Mouse (Mus musculus) forebrain, embryonic 16.5 days (tissue): ENCODE measurements around the gene Hs3st3b1. TPM values are rescaled to one million over a fixed set of nuclear protein-coding genes. Genes with fewer than 3 reads are reported as not detected.
A peak's percentile ranks its signal among the peaks of the same experiment; 100 is the strongest.

Experiments used
- ATAC-seq: fragments of 200-750 bp; cut with Nextera tagmentation; 2 replicates; pipeline ENCODE4 v1.8.0; 2017; ENCODE audit warnings: mild to moderate bottlenecking, moderate library complexity
- H3K27ac ChIP-seq: fragments of 300-500 bp; sonication (generic); 2 replicates; pipeline ENCODE4 v1.5.1; 2014; ENCODE audit warnings: low read length, control low read depth
- H3K27me3 ChIP-seq: fragments of 300-500 bp; sonication (generic); replicated peaks from 2 replicates; pipeline ENCODE4 v1.6.1; 2014; ENCODE audit warnings: low read length; ENCODE audit not compliant: control insufficient read depth, insufficient read depth
- H3K36me3 ChIP-seq: fragments of 300-500 bp; sonication (generic); 2 replicates; pipeline ENCODE4 v1.6.1; 2014; ENCODE audit not compliant: control insufficient read depth, insufficient read depth
- H3K4me1 ChIP-seq: fragments of 300-500 bp; sonication (generic); replicated peaks from 2 replicates; pipeline ENCODE4 v1.6.1; 2014; ENCODE audit warnings: low read length; ENCODE audit not compliant: control insufficient read depth, insufficient read depth
- H3K4me2 ChIP-seq: fragments of 300-500 bp; sonication (generic); 2 replicates; pipeline ENCODE4 v1.6.1; 2014; ENCODE audit warnings: mild to moderate bottlenecking, low read length, control low read depth
- H3K4me3 ChIP-seq: fragments of 300-500 bp; sonication (generic); replicated peaks from 2 replicates; pipeline ENCODE4 v1.5.1; 2014; ENCODE audit warnings: mild to moderate bottlenecking, low read length, control low read depth
- H3K9ac ChIP-seq: fragments of 300-500 bp; sonication (generic); replicated peaks from 2 replicates; pipeline ENCODE4 v1.6.1; 2014; ENCODE audit warnings: low read depth, low read length, control low read depth
- H3K9me3 ChIP-seq: fragments of 300-500 bp; sonication (generic); 2 replicates; pipeline ENCODE4 v1.6.1; 2016; ENCODE audit warnings: low read length; ENCODE audit not compliant: control insufficient read depth
- WGBS: fragments of 180-500 bp; shearing (Covaris S2); extraction: QIAGEN DNeasy Blood & Tissue Kit; methylation state at CpG from one replicate; pipeline ENCODE4 v1.1.7; 2014; 5-methylcytosine and 5-hydroxymethylcytosine counted together
- polyA plus RNA-seq: library from polyadenylated mRNA; unstranded; fragments of >200 nt; fragmentation: Nextera tagmentation; extraction: Ambion mirVana; gene quantifications from 2 replicates; pipeline ENCODE4 v1.2.1, GENCODE M21; 2015

The Hs3st3b1 gene
- polyA plus RNA-seq, 1 experiment from 2014 or later = 3.9 TPM

GRCm38 (mm10) chr11:63953887-63954286 lies 31.8 kb upstream of the Hs3st3b1 start:
- no peak for ATAC-seq

GRCm38 (mm10) chr11:63952743-63953191 lies 30.7 kb upstream of the Hs3st3b1 start:
- no peak overlapping the region for H3K27ac ChIP-seq
- no peak overlapping the region for H3K4me3 ChIP-seq
- H3K9me3 ChIP-seq = no peaks in the 10 kb centered on the region
- H3K36me3 ChIP-seq = no peaks in the 10 kb centered on the region
- H3K4me1 ChIP-seq = peaks cover 17% of the 10 kb centered on the region
- no peak overlapping the region; the same call in 1 of the 2 replicates for H3K4me2 ChIP-seq
- no peak overlapping the region for H3K9ac ChIP-seq
- H3K27me3 ChIP-seq = 0 out of 2 replicates have a peak, but pooled peaks cover 3% of the 10 kb centered on the region
- WGBS = 13% methylated on average over 4 of the region's 4 CpGs
- peak; percentile 38; the same call in 1 of the 2 replicates for ATAC-seq

More at GRCm38 (mm10) chr11:63953887-63954286, 31.8 kb upstream of the Hs3st3b1 start:
- whole genome bisulfite sequencing = 82% methylated on average over 2 of the region's 2 CpGs
- no peak overlapping the region for H3K9ac ChIP-seq
- peaks cover 17% of the 10 kb centered on the region for H3K4me1 ChIP-seq
- no peak overlapping the region for H3K4me2 ChIP-seq
- H3K4me3 ChIP-seq = no peak overlapping the region
- no peaks in the 10 kb centered on the region for H3K9me3 ChIP-seq
- no peaks in the 10 kb centered on the region for H3K36me3 ChIP-seq
- no peak overlapping the region for H3K27ac ChIP-seq
- 0 out of 2 replicates have a peak, but pooled peaks cover 3% of the 10 kb centered on the region for H3K27me3 ChIP-seq

- WGBS = 7% methylated on average over 19 of the region's 19 CpGs
These were observed 29.9 kb upstream of the Hs3st3b1 start for GRCm38 (mm10) chr11:63951831-63952631.

GRCm38 (mm10) chr11:63948371-63948770 lies 26.3 kb upstream of the Hs3st3b1 start:
- Histone ChIP-seq H3K36me3 (no peaks in the 10 kb centered on the region), H3K9ac (no peak overlapping the region), H3K9me3 (no peaks in the 10 kb centered on the region), H3K4me3 (no peak overlapping the region), H3K4me2 (no peak overlapping the region), H3K27me3 (0 out of 2 replicates have a peak, but pooled peaks cover 3% of the 10 kb centered on the region), H3K4me1 (peaks cover 13% of the 10 kb centered on the region), H3K27ac (no peak overlapping the region)
- WGBS = 88% methylated on average over 11 of the region's 11 CpGs
- ATAC-seq = no peak

More at GRCm38 (mm10) chr11:63951831-63952631, 29.9 kb upstream of the Hs3st3b1 start:
- Histone ChIP-seq H3K36me3 (no peaks in the 10 kb centered on the region), H3K27ac (no peak overlapping the region), H3K4me3 (peak overlapping the region; percentile 22), H3K4me2 (peak overlapping the region; percentile 42), H3K9ac (no peak overlapping the region; the same call in 1 of the 2 replicates), H3K4me1 (peaks cover 17% of the 10 kb centered on the region), H3K27me3 (0 out of 2 replicates have a peak, but pooled peaks cover 3% of the 10 kb centered on the region), H3K9me3 (no peaks in the 10 kb centered on the region)
- peak; percentile 72 for ATAC-seq

GRCm38 (mm10) chr11:63947024-63947423 lies 24.9 kb upstream of the Hs3st3b1 start:
- Histone ChIP-seq H3K36me3 (no peaks in the 10 kb centered on the region), H3K4me2 (no peak overlapping the region), H3K4me1 (peaks cover 2% of the 10 kb centered on the region), H3K27me3 (0 out of 2 replicates have a peak, but pooled peaks cover 3% of the 10 kb centered on the region), H3K9ac (no peak overlapping the region), H3K27ac (no peak overlapping the region), H3K9me3 (no peaks in the 10 kb centered on the region), H3K4me3 (no peak overlapping the region)
- 88% methylated on average over 2 of the region's 2 CpGs for WGBS
- ATAC-seq = no peak

GRCm38 (mm10) chr11:63943947-63944346 lies 21.9 kb upstream of the Hs3st3b1 start:
- H3K27ac ChIP-seq = no peak overlapping the region
- no peaks in the 10 kb centered on the region for H3K4me1 ChIP-seq
- H3K4me2 ChIP-seq = no peak overlapping the region
- no peak overlapping the region for H3K9ac ChIP-seq
- WGBS = 82% methylated on average over 3 of the region's 3 CpGs
- H3K36me3 ChIP-seq = no peaks in the 10 kb centered on the region
- ATAC-seq = no peak
- H3K4me3 ChIP-seq = no peak overlapping the region
- no peaks in the 10 kb centered on the region for H3K27me3 ChIP-seq
- no peaks in the 10 kb centered on the region for H3K9me3 ChIP-seq

- ATAC-seq = no peak
- H3K9me3 ChIP-seq = no peaks in the 10 kb centered on the region
- no peak overlapping the region for H3K9ac ChIP-seq
- H3K4me1 ChIP-seq = no peaks in the 10 kb centered on the region
- H3K4me2 ChIP-seq = no peak overlapping the region
- H3K27me3 ChIP-seq = no peaks in the 10 kb centered on the region
- H3K36me3 ChIP-seq = no peaks in the 10 kb centered on the region
- H3K4me3 ChIP-seq = no peak overlapping the region
- WGBS = 90% methylated on average over 13 of the region's 13 CpGs
- H3K27ac ChIP-seq = no peak overlapping the region
These were observed 21.3 kb upstream of the Hs3st3b1 start for GRCm38 (mm10) chr11:63943268-63943890.

- no peak overlapping the region for H3K27ac ChIP-seq
- H3K4me3 ChIP-seq = no peak overlapping the region
- H3K4me2 ChIP-seq = no peak overlapping the region
- no peaks in the 10 kb centered on the region for H3K4me1 ChIP-seq
- H3K9ac ChIP-seq = no peak overlapping the region
- WGBS = 81% methylated on average over 8 of the region's 8 CpGs
- no peaks in the 10 kb centered on the region for H3K9me3 ChIP-seq
- ATAC-seq = no peak
- no peaks in the 10 kb centered on the region for H3K27me3 ChIP-seq
- no peaks in the 10 kb centered on the region for H3K36me3 ChIP-seq
These were observed 20.1 kb upstream of the Hs3st3b1 start for GRCm38 (mm10) chr11:63942177-63942576.

- no peaks in the 10 kb centered on the region for H3K4me1 ChIP-seq
- no peak overlapping the region for H3K4me3 ChIP-seq
- WGBS = 27% methylated on average over 3 of the region's 3 CpGs
- H3K4me2 ChIP-seq = no peak overlapping the region
- no peaks in the 10 kb centered on the region for H3K36me3 ChIP-seq
- no peak overlapping the region for H3K9ac ChIP-seq
- 0 out of 2 replicates have a peak, but pooled peaks cover 6% of the 10 kb centered on the region for H3K27me3 ChIP-seq
- no peak for ATAC-seq
- no peaks in the 10 kb centered on the region for H3K9me3 ChIP-seq
- no peak overlapping the region for H3K27ac ChIP-seq
These were observed 14.6 kb upstream of the Hs3st3b1 start for GRCm38 (mm10) chr11:63936641-63937040.
